Mouse (Mus musculus) lung, postnatal 10 days (tissue): ENCODE results near the gene Psen2.

Experiments used
- DNase-seq: peaks from one replicate; pipeline ENCODE4 v3.0.0; 2021

The Psen2 gene

DNA sequence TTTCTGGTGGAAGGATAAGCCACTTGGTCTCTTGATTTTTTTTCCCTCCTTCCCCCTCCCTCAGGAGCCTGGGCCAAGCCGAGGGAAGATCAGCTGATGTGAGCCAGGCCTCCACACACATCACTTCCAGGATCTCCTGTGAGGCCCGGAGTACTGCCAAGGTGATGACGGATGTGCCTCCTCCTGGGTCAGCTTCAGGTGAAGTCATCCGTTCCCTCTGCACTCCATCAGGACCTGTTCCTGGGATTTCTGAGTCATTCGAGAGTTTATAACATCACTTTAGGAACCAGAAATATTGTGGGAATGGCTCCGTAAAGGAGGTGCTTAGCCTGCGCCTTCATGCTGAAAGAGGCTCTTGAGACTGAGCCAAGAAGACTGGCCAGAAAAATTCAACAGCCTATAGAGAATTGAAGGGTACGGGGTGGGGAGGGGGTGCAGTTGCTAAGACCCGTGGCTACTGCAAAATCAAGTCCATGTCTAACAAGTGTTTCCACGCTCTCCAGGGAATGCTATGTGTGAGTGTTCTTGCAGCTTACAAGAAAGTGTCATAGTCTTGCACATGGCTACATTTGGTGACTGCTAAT is 11.6 kb upstream of the Psen2 start:
- DNase-seq = no peak

DNA sequence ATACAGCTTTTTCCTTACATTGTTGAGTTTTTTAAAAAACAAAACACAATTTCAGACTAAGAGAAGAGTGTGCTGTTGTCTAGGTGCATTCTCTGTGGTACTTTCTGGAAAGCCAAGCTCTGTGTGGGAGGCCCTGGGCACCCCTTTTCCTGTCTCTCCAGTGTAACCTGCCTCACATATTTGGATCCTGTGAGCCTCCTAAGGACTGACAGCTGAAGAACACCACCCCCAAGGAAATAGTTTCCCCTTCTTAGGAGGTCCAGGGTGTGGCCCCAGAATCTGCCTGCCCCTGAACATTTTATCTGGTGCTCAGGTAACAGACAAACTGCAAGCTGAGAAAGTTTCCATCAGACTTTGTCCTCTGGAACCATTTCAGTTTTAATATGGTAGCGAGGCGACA is 5.8 kb upstream of the Psen2 start:
- DNase-seq = no peak

DNA sequence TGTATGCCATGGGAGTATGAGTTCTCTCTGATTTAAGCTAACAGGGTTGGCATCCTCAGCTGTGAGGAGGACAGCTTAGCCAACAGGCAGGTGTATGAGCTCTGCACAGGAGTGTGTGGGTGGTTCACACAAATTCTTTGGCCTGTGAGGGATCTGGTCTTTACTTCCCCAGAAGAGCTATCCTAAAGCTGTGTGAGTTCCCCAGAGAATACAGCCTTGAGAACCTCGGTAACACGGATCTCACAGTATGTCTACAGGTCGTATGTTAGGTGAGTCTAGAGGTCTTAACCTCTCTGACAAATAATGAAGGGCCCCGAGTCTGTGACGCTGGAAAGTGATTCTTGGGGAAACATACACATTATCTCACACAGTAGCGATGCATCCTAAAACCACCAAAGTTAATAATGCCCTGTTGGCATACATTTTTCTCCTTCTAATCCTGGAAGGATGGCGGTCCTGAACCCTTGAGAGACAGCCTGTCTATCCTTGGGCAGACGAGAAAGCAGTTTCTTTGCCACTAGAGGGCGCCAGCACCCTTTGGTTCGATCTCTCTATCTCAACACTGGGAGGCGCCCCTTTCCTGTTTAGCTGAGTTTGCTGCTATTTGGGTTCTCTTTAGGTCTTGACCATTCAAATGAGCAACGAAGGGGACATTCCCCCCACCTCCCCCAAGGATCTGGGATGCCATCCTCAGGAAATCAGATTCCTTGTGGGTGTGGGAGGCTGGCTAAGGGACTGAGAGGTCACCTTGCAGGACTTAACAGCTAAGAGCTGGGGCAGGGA is 5.2 kb upstream of the Psen2 start:
- DNase-seq = peak; percentile 94

DNA sequence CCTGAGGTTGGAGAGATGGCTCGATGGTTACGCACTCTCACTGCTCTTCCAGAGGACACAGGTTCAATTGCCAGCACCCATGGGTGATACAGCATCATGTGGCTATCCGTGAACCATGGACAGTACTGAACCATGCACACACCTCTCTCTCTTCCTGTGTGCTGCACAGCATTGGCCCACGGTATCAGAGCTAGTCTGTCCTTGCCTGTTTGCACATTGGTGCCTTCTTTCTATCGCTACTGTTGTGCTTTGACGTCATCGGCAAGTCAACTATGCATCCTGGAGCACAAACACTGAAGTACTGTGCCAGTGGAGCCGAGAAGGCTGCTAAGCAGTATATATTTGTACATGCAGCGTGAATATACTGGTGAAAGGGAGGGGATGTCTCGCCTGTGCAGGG is 3.9 kb upstream of the Psen2 start:
- no peak for DNase-seq

DNA sequence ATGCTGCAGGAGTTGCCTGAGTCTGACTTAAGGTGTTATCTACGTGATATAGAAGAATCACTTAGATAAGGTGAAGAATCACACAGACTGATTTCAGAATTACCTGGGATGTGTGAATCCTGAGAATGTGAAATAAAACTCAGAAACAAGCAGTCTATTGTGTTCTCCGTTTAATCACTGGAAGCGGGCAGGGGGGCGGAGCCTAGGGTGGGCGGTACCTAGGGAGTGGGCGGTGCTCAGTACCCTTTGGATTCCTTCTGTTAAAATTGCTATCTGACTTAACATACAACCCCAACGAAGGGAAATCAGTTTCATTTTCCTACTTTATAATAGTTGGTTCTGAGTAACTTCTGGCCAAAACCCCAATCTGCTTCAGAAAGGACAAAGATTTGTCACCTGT is 2.2 kb upstream of the Psen2 start:
- peak; percentile 78 for DNase-seq

DNA sequence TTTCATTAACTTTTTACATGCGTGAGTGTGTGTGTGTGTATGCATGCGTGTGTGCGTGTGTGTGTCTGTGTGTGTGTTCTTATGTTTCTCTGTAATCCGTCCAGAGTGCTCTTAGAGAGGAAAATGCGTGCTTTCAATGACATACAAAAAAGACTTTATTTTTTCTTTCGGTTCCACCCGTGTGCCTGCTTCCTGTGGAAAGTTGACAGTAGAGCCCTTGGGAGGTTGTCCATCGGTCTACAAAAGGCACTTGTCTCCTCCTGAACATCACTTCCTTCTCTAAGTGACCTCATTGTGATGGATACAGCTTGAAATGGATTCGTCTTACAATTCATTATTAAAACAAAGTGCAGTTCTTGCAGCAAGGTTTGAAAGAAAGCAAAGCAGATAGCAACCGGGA is 1.6 kb upstream of the Psen2 start:
- DNase-seq = no peak

DNA sequence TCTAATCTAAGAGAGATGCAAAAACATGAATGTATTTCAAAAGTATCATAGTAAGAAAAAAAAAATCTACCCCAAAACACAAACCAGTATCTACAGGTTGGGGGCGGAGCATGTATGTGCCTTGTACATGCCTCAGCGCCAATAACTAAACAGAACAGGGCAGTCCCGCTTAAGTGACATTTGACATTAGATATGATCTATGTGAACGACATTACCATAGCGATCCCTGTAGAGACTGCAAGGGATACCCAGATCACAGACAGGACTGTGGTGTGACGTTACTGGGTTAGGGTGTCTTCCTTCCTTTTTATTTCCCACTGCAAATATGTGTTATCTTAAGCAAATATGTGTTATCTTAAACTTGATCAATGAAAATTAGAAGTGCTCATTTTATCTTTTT is 1.2 kb upstream of the Psen2 start:
- DNase-seq = no peak

DNA sequence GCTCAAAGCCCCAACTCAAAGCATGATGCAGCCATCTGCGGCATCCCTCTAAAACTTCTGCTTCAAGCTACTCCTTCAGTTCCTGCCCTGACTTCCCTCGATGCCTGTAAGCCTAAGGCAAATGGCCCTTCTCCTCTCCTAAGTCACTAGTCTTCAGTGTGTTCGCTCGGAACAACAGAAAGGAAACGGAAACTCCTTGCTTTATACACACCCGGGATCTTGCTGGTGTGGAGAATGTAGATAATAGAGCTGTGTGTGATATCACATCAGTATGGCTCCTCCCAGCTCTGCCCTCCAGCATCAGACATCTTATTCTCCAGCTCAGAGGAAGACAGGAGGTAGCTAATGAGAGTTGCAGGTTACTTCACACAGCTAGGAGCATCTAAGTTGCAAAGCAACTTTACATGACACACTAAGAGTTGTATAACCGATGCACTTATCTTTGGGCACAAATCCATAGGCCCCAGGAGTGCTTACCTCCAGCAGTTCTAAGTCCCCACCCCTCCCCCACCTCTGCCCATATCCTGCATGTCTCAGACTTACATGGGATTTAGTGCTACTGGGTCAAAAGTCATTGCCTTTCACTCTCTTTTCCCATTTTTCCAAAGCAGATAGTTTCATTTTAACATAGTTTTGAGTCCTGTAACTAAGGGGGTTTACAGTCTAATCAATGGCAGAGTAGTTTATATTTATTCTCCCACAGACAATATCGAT is 1.2 kb downstream of the Psen2 start:
- DNase-seq = no peak

DNA sequence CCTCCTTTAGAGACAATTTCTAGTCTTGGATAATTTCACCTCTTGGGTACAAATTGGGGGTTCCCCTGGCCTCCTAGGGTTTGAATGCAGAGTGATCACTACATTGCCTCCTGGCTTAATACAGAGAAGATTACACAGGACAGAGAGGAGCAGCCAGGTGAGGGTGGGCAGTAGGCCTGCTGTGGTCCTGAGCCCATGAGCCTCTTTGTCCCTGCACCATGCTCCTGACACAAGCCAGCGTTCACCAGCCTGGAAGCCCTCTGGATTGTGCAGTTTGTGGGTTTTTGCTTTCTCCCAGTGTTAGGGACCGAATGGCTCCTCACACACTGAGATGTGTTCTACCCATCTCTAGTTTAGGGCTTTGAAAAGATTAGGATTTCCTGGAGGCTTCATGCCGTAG is 1.8 kb downstream of the Psen2 start:
- no peak for DNase-seq

DNA sequence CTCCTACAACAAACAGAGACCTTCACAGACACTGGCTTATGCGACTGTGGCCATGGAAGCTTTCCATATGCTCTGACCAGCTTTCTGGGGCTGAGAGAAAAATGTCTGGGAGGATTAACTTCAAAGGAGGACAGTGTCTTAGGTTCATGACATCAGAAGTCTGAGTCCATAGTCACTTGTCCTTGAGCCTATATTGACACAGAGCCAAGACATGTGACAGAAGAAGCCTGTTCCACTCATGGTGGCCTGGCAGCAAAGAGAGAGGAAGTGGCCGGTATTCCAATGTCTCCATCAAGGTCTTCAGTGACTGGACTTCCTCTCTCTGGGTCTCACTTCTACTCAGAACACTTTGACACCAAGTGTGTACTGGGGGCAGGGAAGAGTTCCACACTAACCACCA is 2.4 kb downstream of the Psen2 start:
- DNase-seq = no peak

DNA sequence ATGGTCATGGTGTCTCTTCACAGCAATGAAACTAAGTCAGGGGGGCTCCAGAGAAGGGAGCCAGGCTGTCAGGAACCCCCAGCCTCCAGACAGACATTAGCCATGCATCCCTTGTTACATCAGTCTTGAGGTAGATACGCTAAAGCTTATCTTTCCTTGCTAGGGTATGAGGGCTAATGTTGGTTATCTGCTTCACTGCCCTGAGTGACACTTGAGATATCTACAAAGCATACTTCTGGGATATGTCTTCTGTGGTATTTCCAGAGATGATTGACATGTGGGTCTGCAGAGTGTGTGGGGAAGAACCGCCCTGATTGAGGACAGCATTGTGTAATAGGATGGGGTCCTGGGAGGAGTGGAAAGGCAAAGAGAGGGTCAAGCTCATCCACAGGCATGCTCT is 3.5 kb downstream of the Psen2 start:
- no peak for DNase-seq

DNA sequence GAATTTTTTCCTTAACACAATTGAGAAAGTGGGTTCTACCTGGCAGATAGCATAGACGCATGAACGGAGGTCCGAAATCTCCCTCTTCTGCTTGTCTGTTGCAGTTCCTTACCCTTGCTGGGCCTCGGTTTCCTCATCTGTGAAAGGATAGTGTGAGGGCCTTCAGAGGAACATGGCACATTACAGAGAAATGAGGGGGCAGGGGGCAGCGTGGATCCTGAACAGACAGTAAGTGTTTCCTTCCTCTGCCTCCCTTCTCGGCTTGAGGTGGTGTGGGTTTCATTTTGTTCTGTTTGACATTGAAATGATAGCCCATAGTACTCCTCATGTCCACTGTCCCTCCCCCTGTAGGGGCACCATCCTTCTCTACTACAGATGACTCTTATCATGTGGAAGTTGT is 5.8 kb downstream of the Psen2 start:
- no peak for DNase-seq

DNA sequence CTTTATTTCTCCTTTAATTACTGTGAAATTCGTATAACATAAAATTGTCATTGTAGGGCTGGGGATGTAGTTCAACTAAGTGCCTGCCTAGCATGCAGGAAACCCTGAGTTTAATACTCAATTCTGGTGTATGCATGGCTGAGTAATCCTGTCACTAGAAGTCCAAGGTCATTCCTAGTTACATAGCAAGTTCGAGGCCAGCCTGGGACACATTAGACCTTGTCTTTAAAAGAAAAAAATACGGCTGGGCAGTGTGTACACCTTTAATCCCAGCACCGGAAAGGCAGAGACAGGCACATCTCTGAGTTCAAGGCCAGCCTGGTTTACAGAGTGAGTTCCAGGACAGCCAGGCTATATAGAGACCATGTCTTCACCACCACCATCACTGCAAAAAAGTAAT is 6.4 kb downstream of the Psen2 start:
- no peak for DNase-seq

DNA sequence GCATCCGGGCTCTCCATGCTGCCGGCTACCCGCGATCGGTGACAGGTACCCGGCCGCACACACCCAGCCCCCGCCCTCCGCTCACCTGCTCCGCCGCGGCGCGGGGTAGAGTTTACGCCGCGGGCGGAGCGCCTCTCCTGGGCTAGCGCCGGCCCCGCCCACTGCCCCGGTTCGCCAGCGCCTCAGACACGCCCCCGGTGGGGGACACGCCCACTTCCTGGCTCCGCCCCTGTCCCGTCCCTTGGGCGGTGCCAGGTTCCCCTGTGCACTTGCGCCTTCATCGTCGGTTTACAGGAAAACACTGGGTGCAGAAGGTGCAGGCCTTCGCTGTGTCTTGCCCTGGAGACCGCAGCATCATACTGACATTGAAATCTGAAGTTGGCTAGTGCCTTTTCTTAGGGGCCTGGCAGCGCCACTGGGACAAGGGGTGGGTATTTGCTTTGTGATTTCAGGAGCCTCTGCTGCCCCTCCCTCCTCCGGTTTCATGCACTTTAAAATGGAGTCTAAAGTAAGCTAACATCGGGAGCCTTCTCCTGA is 7.0 kb downstream of the Psen2 start:
- DNase-seq = peak; percentile 97

DNA sequence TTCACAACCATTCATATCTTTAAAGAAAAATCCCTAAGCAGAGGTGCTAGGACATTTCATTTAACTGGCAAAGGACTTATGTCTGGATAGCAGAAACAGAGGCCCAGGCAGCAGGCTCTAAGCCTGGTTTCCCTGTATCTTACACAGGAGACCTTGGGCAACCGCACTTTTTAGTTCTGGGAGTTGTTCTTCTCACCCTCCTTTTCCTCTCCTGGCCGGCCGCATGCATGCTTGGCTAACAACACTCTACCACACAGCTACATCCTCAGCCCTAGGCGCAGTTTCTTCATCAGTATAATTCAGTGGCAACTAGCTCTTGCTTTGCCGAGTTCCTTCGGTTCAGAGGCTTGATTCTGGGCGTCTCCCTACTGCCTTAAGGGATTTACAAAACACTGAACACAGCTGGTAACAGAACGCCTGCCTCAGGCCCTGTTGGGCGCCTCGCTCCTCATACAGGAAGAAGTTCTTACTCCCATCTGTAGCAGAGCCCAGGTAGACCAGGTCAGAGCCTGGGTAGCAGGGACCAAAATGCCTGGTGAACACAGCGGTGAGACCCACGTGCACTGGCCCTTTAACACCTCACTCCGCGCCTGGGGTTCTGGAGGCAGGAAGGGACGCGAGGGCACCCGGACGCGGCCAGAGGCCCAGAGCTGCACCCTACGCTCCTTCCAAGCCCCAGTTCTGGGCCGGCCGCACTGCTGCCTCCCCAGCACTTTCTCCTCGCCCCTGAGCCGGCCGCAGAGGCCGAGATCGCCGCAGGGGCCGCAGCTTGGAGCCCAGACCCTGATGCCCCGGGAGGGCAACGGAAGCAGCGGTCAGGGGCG is 7.7 kb downstream of the Psen2 start:
- peak; percentile 52 for DNase-seq

DNA sequence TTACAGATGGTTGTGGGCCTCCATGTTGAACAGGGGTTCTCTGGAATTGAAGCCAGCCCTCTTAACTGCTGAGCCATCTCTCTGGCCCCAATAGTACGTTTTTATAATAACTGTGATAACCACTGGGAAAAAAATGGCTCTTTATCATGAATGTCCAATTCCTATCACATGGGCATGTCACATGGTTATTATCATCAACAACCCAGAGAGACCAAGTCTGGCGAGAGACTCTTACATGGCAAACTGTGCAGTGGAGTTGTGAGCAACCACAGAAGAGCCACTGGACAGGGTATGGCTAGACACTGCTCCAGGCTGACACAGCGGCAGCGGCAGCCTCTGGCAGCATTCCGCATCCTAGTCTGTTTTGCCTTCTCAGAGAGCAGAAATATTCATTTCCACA is 8.9 kb downstream of the Psen2 start:
- no peak for DNase-seq

DNA sequence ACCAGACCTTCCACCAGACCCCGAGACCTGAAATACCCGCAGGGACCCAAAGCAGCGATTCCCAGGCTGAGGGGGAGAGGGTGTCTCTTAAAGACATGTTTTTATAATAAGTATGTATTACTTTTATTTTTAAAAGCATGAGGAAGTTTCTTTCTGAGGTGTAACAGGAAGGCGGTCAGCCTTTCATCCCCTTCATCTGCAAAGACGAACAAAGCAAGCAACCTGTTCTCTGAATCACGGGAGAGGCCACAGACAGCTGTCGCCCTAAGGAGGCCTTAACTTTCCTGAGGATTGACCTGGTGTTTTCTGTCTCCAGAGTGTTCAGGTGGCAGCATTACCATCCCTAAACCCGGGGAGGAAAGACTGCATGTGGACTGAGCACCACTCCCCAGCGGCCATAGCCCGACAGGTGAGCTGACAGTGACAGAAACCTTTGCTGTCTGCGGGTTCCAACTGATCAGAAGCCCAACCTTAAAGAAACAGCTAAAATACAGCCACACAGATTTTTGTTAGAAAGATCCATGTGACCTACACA is 10.5 kb downstream of the Psen2 start:
- DNase-seq = no peak

DNA sequence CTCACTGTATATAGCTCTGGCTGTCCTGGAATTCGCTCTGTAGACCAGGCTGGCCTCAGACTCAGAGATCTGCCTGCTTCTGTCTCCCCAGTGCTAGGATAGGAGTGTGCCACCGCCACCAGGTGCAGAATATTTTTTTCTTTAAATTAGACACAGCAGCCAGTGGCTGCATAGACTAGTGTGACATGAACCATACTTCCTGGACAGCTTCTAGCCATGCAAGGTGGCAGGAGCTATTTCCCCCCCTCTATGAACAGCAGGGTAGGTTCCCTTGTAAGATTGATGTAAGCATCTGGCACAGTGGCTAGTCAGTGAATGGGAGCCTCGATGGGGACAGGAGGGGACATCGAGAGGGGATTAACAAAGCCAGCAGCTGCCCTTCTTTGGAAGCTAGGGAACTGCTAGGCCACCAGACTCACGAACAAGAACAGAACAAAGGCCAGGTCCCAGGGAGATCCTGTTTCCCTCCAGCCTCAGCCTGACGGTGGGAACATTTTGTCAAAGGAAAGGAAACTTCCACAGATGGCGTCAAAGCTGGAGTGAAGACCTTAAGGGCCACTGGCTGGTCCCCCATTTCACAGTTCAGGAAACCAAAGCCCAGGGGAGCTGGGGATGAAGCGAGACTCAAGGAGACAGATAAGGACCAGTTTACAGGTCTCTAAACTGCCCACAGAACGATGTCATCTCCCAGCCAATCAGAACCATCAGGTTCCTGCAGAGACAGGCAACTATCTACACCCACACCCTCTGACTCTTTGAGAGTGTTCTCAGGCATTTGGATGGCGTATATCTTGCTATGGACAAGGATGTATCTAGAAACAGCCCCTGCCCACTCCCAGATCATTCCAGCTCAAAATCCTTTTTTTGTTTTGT is 11.8 kb downstream of the Psen2 start:
- no peak for DNase-seq

DNA sequence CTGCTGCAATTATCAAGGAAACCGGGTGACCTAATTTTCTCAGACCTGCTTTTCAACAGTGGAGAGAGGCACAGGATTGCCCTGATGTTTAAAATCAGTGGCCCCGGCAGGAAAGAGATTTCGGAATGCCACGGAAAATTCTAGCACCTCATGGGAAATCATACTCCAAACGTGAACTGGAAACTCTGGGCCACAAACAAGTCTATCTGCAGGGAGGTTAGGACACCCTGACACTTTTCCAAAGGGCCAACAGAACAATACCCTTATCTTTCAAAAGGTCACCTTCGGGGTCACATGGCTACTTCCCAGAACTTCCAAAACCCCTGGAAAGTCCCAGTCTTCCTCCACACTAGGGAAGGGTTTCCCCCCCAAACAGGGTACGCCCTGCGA is 12.8 kb downstream of the Psen2 start:
- no peak for DNase-seq

DNA sequence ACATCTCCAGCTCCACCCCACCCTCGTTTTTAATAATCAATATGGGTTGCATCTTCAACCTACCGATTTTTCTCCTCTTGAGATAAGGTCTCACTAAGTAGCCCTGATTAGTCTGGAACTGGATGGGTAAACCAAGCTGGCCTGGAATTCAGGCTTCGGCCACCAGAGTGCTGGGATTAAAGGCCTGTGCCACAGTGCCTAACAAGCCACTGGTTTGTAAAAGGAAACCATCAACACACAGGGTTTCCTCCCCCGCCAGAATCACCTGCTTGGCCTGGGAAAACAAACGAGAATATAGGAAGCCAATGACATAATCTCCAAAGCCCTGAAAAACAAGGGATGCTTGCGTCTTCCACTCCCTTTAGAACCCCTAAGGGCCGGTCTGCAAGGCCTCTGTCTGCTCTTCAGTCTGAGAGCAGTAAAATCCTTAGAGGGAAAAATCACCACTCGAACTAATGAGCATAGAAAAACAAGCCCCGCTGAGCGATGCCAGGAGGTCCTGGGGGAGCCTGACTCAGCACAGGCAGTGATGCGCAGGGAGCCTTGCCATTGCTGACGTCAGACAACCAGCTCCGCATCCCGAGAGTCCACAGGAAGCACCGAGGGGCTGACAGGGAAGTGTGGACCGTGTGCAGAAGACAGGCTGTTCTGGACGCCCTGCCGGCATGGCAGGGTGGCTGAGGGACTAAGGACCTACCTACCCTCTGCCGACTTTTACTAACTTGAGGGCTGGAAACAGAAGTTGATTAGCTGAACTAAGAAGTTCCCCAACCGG is 13.4 kb downstream of the Psen2 start:
- DNase-seq = peak; percentile 81

DNA sequence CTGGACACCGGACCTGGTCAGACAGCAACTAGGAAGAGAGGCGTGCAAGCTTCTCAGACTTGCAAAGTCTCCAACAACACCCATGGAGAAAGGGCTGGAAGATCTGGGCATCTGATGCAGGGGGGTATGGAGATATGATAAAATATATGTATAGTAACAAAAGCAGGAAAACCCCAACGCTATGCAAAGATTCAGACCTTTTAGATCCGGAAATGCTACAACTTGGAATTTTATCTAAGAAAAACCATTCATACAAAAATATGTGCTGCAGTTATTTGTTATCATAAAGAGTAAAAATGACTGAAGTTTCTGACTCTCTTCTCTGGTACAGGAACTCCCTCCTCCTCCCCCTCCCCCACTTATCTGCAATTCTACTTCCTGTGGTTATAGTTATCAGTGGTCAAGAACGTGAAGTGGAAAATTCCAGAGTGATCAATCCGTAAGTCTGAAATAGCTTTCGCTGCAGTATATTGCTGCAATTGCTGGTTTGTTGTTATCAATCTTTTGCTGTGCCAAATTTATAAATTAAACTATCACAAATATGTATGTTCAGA is 14.6 kb downstream of the Psen2 start:
- no peak for DNase-seq
